Mouse (Mus musculus): ENCODE measurements around the gene Slc27a2. TPM values are rescaled to one million over a fixed set of nuclear protein-coding genes. Genes with fewer than 3 reads are reported as not detected.

The Slc27a2 gene
- polyA plus RNA-seq (2015; fragmentation: Illumina TruSeq; extraction: RNeasy Lipid Tissue Mini Kit (QIAGEN cat#74804); ENCODE audit: low read depth, low replicate concordance) = 9.4 TPM

DNA sequence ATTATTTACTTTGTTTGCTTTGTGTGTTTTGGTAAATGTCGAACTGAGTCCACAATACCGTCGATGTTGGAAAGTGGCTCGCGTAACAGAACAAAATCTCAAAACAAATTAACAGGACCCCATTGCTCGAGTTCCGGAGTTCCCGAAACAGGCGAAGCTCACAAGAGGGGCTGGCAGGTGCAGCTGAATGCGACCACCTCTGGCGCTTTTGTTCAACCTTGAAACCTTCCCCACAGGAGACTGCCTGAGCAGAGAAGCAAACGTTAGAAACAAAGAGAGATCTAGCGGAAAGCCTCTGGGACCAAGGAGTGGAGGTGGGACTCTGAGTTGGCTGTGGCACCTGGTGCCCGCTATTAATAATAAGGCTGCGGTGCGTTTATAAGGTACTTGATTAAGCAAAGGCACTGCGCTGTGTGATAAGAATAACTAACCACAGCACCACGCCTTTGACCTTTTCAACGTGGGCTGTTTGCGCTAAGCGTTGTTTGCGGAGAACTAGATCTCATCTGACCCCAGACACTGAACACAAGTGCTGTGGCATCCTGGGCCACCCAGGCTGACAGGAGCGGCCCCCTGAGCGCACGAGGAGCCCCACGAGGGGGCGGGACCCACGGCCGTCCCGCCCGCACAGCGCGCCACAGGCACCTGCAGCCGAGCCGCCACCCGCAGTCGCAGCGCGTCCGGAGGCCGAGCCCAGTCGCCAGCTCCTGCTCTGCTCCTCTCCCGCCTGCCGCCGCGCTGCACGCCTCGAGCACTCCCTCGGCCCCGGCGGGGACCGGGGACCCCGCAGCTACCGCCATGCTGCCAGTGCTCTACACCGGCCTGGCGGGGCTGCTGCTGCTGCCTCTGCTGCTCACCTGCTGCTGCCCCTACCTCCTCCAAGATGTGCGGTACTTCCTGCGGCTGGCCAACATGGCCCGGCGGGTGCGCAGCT, at the start of gene Slc27a2:
Gene Slc27a2 (plus strand): TSS at position 51 of the 934 bp plus-strand sequence.

DNA sequence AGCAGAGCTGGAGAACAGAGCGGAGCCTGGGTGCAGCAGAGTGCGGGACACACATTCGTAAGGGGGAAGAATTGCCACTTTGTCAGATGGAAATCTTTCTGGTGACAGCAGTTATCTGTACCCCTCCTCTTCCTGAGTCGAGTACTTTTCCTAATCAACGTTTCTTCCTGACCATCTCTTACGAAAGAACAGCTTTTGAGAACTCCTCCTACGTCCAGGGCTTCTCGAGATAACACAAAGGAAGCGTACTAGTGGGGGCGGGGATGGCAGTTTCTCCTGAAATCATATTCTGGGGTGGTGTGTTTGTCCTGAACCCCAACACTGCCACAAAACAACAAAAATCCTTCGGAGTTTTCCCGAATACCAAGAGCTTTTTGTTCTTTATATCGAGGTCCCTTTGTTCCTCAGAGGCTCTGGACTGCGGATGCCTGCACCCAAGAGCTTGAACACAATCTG, 67.1 kb downstream of the Slc27a2 start, which contains the start of gene Hdc:
Gene Hdc (minus strand): TSS at position 51 of the 456 bp plus-strand sequence.

Other genes with a start within 250 kb of the Slc27a2 start
- gene Atp8b4, start 51.7 kb upstream of the Slc27a2 start, polyA plus RNA-seq (2015; fragmentation: Illumina TruSeq; extraction: RNeasy Lipid Tissue Mini Kit (QIAGEN cat#74804); ENCODE audit: low read depth, low replicate concordance) = not detected
- 2.6 TPM for gene Hdc, start 66.9 kb downstream of the Slc27a2 start, polyA plus RNA-seq (2015; fragmentation: Illumina TruSeq; extraction: RNeasy Lipid Tissue Mini Kit (QIAGEN cat#74804); ENCODE audit: low read depth, low replicate concordance)
- 21.9 TPM for gene Gabpb1, start 123.9 kb downstream of the Slc27a2 start, polyA plus RNA-seq (2015; fragmentation: Illumina TruSeq; extraction: RNeasy Lipid Tissue Mini Kit (QIAGEN cat#74804); ENCODE audit: low read depth, low replicate concordance)
- gene Usp8, start 154.9 kb downstream of the Slc27a2 start, polyA plus RNA-seq (2015; fragmentation: Illumina TruSeq; extraction: RNeasy Lipid Tissue Mini Kit (QIAGEN cat#74804); ENCODE audit: low read depth, low replicate concordance) = 40.4 TPM
- gene Usp50, start 231.1 kb downstream of the Slc27a2 start, polyA plus RNA-seq (2015; fragmentation: Illumina TruSeq; extraction: RNeasy Lipid Tissue Mini Kit (QIAGEN cat#74804); ENCODE audit: low read depth, low replicate concordance) = 0.45 TPM